Mouse (Mus musculus) cortical plate, adult 2 months (tissue): ENCODE measurements around the gene Olfr1350. TPM values are rescaled to one million over a fixed set of nuclear protein-coding genes. Genes with fewer than 3 reads are reported as not detected.
"Not testable (repeated sequence)": the region's sequence is repeated elsewhere in the genome, so short reads cannot be mapped to it uniquely, and the experiment has no call there.

Experiments
- H3K27ac ChIP-seq: fragments of 200-500 bp; 2 replicates; pipeline ENCODE4 v1.5.1; 2012; ENCODE audit warnings: low read length, control low read depth, inconsistent platforms; ENCODE audit not compliant: insufficient read depth
- H3K4me1 ChIP-seq: fragments of 200-500 bp; 2 replicates; pipeline ENCODE4 v1.6.1; 2011; ENCODE audit warnings: low read length; ENCODE audit not compliant: control insufficient read depth, insufficient read depth
- H3K4me3 ChIP-seq: fragments of 200-500 bp; 2 replicates; pipeline ENCODE4 v1.5.1; 2011; ENCODE audit warnings: mild to moderate bottlenecking, low read length, control low read depth; ENCODE audit not compliant: insufficient read depth
- CTCF ChIP-seq: fragments of 200-500 bp; IDR thresholded peaks from 2 replicates; pipeline ENCODE4 v1.5.1; 2011; ENCODE audit warnings: mild to moderate bottlenecking, control low read depth, low read length; ENCODE audit not compliant: insufficient read depth; ENCODE audit errors: extremely low read depth
- POLR2A ChIP-seq: fragments of 200-500 bp; IDR thresholded peaks from 2 replicates; pipeline ENCODE4 v1.6.1; 2011; ENCODE audit warnings: mild to moderate bottlenecking, low read length, control low read depth; ENCODE audit not compliant: insufficient read depth; ENCODE audit errors: extremely low read depth
- polyA plus RNA-seq: library from polyadenylated mRNA; depleted of rRNA; stranded (reverse); fragments of >200 nt; gene quantifications from 2 replicates; pipeline ENCODE4 v1.2.3, GENCODE M21; 2012; rRNA removed

Gene Olfr1350
- polyA plus RNA-seq: not detected in 2 replicates

DNA sequence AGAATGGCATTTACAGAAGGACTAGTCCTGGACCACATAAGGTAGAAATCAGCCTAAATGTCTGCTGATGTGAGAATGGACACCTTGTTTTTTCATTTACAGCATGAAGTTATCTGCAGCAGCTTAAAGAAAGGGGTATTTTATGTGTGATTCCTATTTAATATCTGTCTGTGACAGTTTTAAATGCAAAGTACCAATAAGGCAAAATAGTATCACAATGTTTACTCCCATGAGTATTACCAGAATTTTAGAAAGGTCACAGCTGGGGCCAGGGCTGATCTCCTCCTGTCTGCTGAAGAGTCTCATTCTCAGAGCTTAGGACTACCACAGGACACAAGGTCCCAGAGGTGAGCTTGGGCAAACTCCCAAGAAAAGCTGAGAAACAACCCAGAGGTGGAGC is at the start of gene Olfr1350:
Gene Olfr1350, plus strand, starts transcription at position 301 of the 400 bp plus-strand sequence.
- no peaks in the 10 kb centered on the region for H3K4me1 ChIP-seq
- no peak for TF ChIP-seq POLR2A
- TF ChIP-seq CTCF: no peak

GRCm38 (mm10) chr7:6521666-6522065 is 43.0 kb upstream of the Olfr1350 start:
- no peak overlapping the region for H3K27ac ChIP-seq
- H3K4me3 ChIP-seq: no peak overlapping the region
- TF ChIP-seq CTCF: no peak
- no peak for TF ChIP-seq POLR2A
- no peaks in the 10 kb centered on the region for H3K4me1 ChIP-seq

More for the DNA sequence above, at the start of gene Olfr1350:
- Histone ChIP-seq H3K27ac (no peak within 1 kb of the TSS), H3K4me3 (no peak within 1 kb of the TSS)

GRCm38 (mm10) chr7:6522850-6523249 is 41.8 kb upstream of the Olfr1350 start, which contains the start of gene Olfr1349:
Olfr1349 (minus strand) TSS chr7:6522950.
- no peak within 1 kb of the TSS for H3K4me3 ChIP-seq
- TF ChIP-seq POLR2A (no peak), CTCF (no peak)
- no peaks in the 10 kb centered on the region for H3K4me1 ChIP-seq
- H3K27ac ChIP-seq: no peak within 1 kb of the TSS

GRCm38 (mm10) chr7:6525001-6525400 is 39.6 kb upstream of the Olfr1350 start:
- no peaks in the 10 kb centered on the region for H3K4me1 ChIP-seq
- no peak for TF ChIP-seq CTCF
- TF ChIP-seq POLR2A: no peak

DNA sequence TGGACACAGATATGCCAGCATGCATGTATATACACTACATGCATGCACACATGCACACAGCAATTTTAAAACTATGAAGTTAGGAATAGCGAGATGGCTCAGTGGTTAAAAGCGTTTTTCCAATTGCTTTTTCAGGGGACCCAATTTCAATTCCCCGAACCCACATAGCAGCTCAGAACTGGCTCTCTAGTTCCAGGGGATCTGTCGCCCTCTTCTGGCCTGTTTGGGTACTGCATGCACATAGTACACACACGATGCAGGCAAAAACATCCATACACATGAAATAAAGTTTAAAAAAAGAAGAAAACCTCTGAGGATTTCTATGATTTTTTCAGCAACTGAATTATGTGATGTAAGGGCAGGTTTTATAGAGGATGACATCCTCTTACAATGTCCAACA is 38.5 kb upstream of the Olfr1350 start:
- H3K4me1 ChIP-seq: no peaks in the 10 kb centered on the region
- H3K4me3 ChIP-seq: no peak overlapping the region
- no peak for TF ChIP-seq POLR2A
- no peak overlapping the region for H3K27ac ChIP-seq

More at GRCm38 (mm10) chr7:6525001-6525400, 39.6 kb upstream of the Olfr1350 start:
- H3K4me3 ChIP-seq: no peak overlapping the region
- no peak overlapping the region for H3K27ac ChIP-seq

- TF ChIP-seq CTCF: no peak
- no peak for TF ChIP-seq POLR2A
- H3K27ac ChIP-seq: no peak overlapping the region
- no peaks in the 10 kb centered on the region for H3K4me1 ChIP-seq
Measured at GRCm38 (mm10) chr7:6586096-6586759, 21.6 kb downstream of the Olfr1350 start.

GRCm38 (mm10) chr7:6588766-6589165 is 24.1 kb downstream of the Olfr1350 start:
- H3K27ac ChIP-seq, H3K4me3 ChIP-seq, H3K4me1 ChIP-seq: not testable (repeated sequence)

More at GRCm38 (mm10) chr7:6586096-6586759, 21.6 kb downstream of the Olfr1350 start:
- no peak overlapping the region for H3K4me3 ChIP-seq

DNA sequence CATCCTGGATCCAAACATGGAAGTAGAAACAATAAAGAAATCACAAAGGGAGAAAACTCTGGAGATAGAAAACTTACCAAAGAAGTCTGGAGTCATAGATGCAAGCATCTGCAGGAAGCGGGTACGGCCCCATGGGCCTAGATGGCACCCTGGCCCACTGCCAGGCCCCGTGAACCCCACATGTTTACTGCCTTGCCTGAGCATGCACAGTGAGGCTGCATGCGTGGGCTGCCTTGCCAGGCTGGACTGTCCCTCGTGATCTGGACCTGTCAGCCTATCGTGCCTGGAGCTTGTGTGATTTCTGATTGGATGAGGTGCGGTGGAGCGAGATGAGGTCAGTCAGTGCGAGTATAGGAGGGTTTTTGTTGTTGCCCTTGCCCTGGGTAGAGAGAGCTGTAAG is 38.7 kb downstream of the Olfr1350 start:
- no peak overlapping the region for H3K27ac ChIP-seq
- no peaks in the 10 kb centered on the region for H3K4me1 ChIP-seq
- H3K4me3 ChIP-seq: no peak overlapping the region
- TF ChIP-seq POLR2A (no peak), CTCF (no peak)

Other genes with a start within 250 kb of the Olfr1350 start
- gene Zfp583, start 233.6 kb upstream of the Olfr1350 start, polyA plus RNA-seq: 7.6 and 8.0 TPM in 2 replicates
- gene Gm3854, start 221.1 kb upstream of the Olfr1350 start, polyA plus RNA-seq: 3.4 and 4.2 TPM in 2 replicates
- 2.6 and 3.1 TPM in 2 replicates for gene Zfp78, start 201.6 kb upstream of the Olfr1350 start, polyA plus RNA-seq
- gene Zfp28, start 181.5 kb upstream of the Olfr1350 start, polyA plus RNA-seq: 8.1 and 8.6 TPM in 2 replicates
- 7.5 and 7.6 TPM in 2 replicates for gene Smim17, start 166.1 kb upstream of the Olfr1350 start, polyA plus RNA-seq
- 0.09 and 0.33 TPM in 2 replicates for gene Gm20715, start 154.6 kb upstream of the Olfr1350 start, polyA plus RNA-seq
- gene Olfr1344, start 126.2 kb upstream of the Olfr1350 start, polyA plus RNA-seq: 1.8 and 2.4 TPM in 2 replicates
- gene Olfr1336, start 108.7 kb upstream of the Olfr1350 start, polyA plus RNA-seq: not detected in 2 replicates
- not detected in 2 replicates for gene Olfr1346, start 97.7 kb upstream of the Olfr1350 start, polyA plus RNA-seq
- gene Olfr5, start 77.9 kb upstream of the Olfr1350 start, polyA plus RNA-seq: not detected in 2 replicates
- gene Olfr1347, start 65.1 kb upstream of the Olfr1350 start, polyA plus RNA-seq: not detected in 2 replicates
- not detected in 2 replicates for gene Olfr1348, start 56.1 kb upstream of the Olfr1350 start, polyA plus RNA-seq
- 0.04 TPM in 1 of 2 replicates, not detected in the other for gene Olfr1349, start 41.9 kb upstream of the Olfr1350 start, polyA plus RNA-seq
- gene Zim1, start 131.6 kb downstream of the Olfr1350 start, polyA plus RNA-seq: 1.8 and 2.0 TPM in 2 replicates
- 109 and 119 TPM in 2 replicates for gene Peg3, start 165.6 kb downstream of the Olfr1350 start, polyA plus RNA-seq
- gene Usp29, start 165.7 kb downstream of the Olfr1350 start, polyA plus RNA-seq: 10.5 and 10.7 TPM in 2 replicates